Comparison of ENCODE assay signal across 8 mouse cellular contexts in genomic region chr19:4905979-4906794, GRCm38 (mm10). TPM values are rescaled to one million over a fixed set of nuclear protein-coding genes. Genes with fewer than 3 reads are reported as not detected.
DNase-seq lines count a peak whose midpoint lies in the region; ATAC-seq lines count a peak whose summit lies in the region.

Gene Bbs1 (minus strand): TSS chr19:4906628.

- WGBS in hindbrain, embryonic 13.5 days = 8% methylated on average over 31 of the region's 31 CpGs

- H3K4me2 ChIP-seq in hindbrain, embryonic 13.5 days = peak within 1 kb of the TSS; percentile 82

- peak within 1 kb of the TSS; percentile 69 for H3K4me3 ChIP-seq in hindbrain, embryonic 13.5 days

- peak; percentile 86 for DNase-seq in R1 (ENCODE audit: low read depth, low spot score)
- peak; percentile 87 to 89 for DNase-seq in cerebellum, postnatal 14 days
- peak; percentile 62 to 76 for DNase-seq in frontal cortex, postnatal 14 days (ENCODE audit: low spot score in 2 of 2)
- peak; percentile 80 to 82 for DNase-seq in layer of hippocampus, postnatal 25 days (ENCODE audit: extremely low spot score in 1 of 2, low spot score in 1 of 2)
- DNase-seq in lung, postnatal 14 days = peak; percentile 80
- DNase-seq in ovary, postnatal 36 days (ENCODE audit: low spot score) = peak; percentile 74
- peak; percentile 80 for DNase-seq in thymus, postnatal 14 days

- ATAC-seq in hindbrain, embryonic 13.5 days (ENCODE audit: low FRiP score) = peak; percentile 61

- peak within 1 kb of the TSS; percentile 78 for H3K9ac ChIP-seq in hindbrain, embryonic 13.5 days

- no peaks in the 10 kb centered on the region for H3K27me3 ChIP-seq in hindbrain, embryonic 13.5 days

- H3K4me1 ChIP-seq in hindbrain, embryonic 13.5 days (replicated peaks) = peaks cover 17% of the 10 kb centered on the region

- H3K27ac ChIP-seq in hindbrain, embryonic 13.5 days = peak within 1 kb of the TSS; percentile 87

- no peaks in the 10 kb centered on the region for H3K9me3 ChIP-seq in hindbrain, embryonic 13.5 days

- peaks cover 61% of the 10 kb centered on the region for H3K36me3 ChIP-seq in hindbrain, embryonic 13.5 days

RNA-seq across cellular contexts. Expression of gene Bbs1, which starts in this region (rescaled TPM):
- polyA plus RNA-seq in hindbrain, embryonic 13.5 days (2015; fragmentation: Nextera tagmentation; extraction: Ambion mirVana) = 9.6 and 10.7 TPM in 2 replicates
- total RNA-seq in layer of hippocampus, postnatal 25 days (2021) = 10 to 100 TPM; 37.4 to 41.9 TPM

Comparison
In these comparisons a context has a peak if more than half of its experiments do, and no peak if none do; other contexts are left out.
1. Peak in every context shown above with its lines: DNase-seq, ATAC-seq, H3K4me3 ChIP-seq and H3K27ac ChIP-seq.